Mouse (Mus musculus) gastrocnemius, postnatal 25 days (tissue): ENCODE data around the gene Gpx4. TPM values are rescaled to one million over a fixed set of nuclear protein-coding genes. Genes with fewer than 3 reads are reported as not detected.

ENCODE experiments used
- DNase-seq: peaks from one replicate; pipeline ENCODE4 v3.0.0; 2022
- long read RNA-seq, 2 experiments: library from polyadenylated mRNA; stranded (forward); transcript quantifications; one replicate each; pipeline ENCODE4 v2.0.0; 2021
- total RNA-seq, 2 experiments: library from RNA; stranded (reverse); gene quantifications; 1 replicate in 1 of 2; 2 replicates in 1 of 2; pipeline ENCODE4 v1.2.3; 2021

The Gpx4 gene
- total RNA-seq: 100 to 1,000 TPM; 527 to 618 TPM
- long read RNA-seq, experiment 1, transcript Gpx4-202 (7 exons, 959 nt): major isoform, 880 of 915 reads
- long read RNA-seq, experiment 1, partial matches to known transcripts: 19 of 915 reads
- long read RNA-seq, experiment 1, other reads (novel, unspliced or antisense): 12 of 915 reads
- long read RNA-seq, experiment 2, transcript Gpx4-202 (7 exons, 959 nt): major isoform, 761 of 786 reads
- long read RNA-seq, experiment 2, partial matches to known transcripts: 11 of 786 reads
- long read RNA-seq, experiment 2, other reads (novel, unspliced or antisense): 9 of 786 reads

DNA sequence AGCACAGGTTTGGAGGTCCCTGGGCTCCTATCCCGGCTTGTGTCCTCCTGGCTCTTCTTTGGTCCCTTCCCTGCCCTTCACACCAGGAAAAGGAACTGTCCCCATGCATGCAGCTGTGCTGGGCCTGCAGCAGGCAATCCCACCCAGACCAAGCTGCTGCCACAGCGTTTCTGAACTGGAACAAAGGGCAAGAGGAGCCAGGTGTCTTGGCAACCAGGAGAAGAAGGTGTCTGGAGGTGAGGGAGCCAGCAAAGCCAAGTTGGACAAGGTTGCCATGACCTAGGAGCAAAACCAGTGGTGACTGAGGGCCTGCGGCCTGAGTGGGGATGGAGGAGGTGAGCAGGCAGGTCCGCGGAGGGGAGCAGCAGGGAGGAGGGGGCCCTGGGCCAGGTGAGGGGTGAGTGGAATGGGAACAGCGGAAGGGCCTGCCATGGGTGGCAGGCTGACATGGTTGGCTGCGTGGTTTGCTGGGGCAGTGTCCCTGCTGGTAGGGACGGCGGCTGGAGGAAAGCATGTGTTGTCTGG lies at the start of gene Gpx4:
Gpx4 (plus strand) TSS at position 126 of the 525 bp plus-strand sequence.
- no peak for DNase-seq

DNA sequence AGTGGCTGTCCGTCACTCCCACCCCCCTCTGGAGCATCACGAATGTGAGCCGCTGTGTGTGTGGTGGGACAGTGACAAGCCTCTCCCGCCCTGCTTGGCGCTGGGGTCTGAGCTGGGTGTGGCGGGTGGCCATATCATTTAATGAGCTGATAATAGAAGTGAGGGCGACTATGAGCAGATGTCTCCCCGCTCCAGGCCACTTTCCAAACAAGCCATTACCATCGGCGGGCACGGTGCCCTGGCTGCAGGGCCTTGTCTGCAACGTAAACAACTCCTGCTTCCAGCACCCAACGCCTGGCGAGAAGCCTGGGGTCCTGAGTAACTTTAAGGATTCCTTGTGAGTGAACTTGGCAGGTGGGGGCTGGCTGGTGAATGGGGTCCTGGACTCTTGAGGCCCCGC lies 49.1 kb upstream of the Gpx4 start:
- DNase-seq: no peak

DNA sequence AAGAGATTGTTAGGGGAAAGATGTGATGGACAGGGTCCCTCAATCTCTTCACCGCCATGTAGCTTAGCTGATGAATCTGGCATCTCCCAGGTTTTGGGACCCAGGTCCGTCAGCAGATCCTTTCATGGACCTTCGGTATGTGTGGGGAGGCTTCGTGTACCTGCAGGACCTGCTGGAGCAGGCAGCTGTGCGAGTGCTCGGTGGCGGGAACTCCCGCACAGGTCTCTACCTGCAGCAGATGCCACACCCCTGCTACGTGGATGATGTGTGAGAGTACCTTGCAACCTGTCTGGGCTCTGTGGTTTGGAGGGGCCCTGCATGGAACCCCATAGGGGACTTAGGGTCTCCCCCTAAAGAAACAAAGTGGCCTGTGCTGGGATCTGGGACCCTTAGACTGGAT lies 45.0 kb upstream of the Gpx4 start:
- DNase-seq: no peak

DNA sequence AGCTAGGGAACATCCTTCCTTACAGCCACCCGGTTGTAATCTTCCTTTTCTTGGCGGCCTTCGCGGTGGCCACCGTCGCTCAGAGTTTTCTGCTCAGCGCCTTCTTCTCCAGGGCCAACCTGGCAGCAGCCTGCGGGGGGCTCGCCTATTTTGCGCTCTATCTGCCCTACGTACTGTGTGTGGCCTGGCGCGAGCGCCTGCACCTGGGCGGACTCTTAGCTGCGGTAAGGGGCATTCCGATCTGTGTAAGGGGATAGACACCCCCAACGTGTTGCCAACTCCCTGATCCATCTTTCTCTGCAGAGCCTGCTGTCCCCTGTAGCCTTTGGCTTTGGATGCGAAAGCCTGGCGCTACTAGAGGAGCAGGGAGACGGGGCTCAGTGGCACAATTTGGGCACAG lies 44.1 kb upstream of the Gpx4 start:
- DNase-seq: no peak

DNA sequence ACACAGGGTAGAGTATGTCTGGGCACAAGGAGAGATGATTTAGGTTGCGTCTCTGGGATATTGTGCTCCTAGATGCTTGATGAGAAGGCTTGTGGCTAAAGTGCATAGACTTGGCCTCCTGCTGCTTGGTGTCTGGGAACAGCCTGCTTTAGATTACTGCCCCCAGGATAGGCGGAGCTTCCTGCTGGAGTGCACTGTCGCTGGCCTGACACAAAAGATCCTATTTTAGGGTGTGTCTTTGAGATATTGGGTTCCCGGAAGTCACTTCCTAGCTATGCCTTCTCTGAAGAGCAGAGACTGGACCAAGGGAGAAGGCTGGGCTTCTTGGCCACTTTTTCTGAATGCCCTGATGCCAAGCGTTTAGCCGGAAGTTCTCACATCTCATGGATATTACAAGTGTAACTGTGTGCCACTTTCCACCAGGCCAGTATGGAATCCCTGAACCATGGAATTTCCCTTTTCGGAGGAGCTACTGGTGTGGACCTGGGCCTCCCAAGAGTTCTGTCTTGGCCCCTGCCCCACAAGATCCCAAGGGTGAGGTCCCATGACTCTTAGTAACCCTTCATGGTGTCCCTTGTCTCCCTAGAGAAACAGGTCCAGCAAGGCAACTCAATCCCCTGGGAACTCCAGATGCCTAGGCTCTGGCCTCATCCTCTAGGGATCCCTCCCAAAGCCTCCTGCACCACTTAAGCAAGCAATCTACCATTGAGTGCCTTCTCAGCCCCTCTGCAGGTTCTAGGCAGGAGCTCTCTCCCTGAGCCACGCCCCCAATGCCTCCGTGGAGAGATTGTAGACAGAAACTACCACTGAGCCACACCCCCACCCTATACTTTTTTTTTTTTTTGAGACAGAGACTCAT lies 43.4 kb upstream of the Gpx4 start:
- no peak for DNase-seq

DNA sequence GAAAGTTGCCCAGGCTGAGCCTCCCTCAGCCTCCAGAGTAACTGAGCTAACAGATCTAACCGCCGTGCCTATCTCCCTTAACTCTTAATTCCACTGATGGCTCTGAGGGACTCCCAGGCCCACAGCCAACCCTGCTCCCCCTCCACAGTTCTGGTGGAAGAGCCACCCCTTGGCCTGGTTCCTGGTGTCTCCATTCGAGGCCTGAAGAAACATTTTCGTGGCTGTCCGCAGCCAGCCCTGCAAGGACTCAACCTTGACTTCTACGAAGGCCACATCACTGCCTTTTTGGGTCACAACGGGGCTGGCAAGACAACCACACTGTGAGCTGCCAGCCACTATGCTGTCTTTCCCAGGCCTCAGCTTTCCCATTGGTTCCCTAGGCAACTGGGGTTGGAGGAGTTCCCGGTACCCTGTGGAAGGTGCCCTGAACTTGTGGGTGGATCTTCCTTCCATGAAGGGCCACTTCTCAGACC lies 42.7 kb upstream of the Gpx4 start:
- DNase-seq: no peak

DNA sequence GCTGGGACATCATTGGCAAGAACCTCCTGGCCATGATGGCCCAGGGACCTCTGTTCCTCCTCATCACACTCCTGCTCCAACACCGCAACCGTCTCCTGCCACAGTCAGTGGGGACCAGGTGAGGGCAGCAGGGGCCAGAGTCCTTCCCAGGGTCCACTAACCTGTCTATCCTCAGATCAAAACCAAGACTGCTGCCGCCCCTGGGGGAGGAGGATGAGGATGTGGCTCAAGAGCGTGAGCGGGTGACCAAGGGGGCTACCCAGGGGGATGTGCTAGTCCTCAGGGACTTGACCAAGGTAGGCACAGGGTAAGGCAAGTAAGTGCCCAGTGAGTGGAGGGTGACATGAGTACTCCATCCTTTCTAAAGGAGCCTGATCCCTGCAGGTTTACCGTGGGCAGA lies 35.2 kb upstream of the Gpx4 start:
- no peak for DNase-seq

DNA sequence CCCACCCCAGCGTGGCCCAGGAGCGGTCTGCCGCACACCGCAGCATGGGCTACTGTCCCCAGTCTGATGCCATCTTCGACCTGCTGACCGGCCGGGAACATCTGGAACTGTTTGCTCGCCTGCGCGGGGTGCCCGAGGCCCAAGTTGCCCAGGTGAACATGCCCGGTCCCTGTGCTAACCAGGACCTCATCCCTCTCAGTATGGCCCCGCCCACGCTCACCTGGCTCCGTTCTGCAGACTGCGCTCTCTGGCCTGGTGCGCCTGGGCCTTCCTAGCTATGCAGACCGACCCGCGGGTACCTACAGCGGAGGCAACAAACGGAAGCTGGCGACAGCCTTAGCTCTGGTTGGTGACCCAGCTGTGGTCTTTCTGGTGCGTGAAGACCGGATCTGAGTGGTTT lies 33.4 kb upstream of the Gpx4 start:
- DNase-seq: no peak

DNA sequence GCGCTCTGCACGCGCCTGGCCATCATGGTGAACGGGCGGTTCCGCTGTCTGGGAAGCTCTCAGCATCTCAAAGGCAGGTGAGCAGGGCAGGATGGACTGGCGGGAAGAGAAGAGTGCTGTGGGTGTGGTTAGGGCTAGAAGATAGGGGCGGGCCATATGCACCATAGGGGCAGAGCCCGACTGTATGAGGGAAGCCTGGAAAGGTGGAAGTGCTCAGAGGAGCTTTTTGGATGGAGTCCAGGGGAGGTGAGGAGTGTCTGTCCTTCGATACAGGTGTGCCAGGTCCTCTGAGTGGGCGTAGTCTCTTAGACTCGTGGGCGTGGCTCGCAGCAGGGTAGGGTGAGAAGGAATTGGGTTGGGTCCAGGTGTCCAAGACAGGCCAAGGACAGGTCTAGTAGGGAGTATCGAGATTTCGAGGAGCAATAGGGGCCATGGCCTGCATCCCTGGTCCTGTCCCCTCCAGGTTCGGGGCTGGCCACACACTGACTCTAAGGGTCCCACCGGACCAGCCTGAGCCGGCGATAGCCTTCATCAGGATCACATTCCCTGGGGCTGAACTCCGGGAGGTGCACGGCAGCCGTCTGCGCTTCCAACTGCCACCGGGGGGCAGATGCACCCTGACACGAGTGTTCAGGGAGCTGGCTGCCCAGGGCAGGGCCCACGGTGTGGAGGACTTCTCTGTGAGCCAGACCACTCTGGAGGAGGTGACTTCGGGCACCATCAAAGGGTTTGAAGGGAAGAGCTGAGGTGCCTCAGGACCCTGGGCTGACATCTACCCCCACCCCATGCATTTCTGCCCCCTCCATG lies 32.3 kb upstream of the Gpx4 start:
- no peak for DNase-seq

DNA sequence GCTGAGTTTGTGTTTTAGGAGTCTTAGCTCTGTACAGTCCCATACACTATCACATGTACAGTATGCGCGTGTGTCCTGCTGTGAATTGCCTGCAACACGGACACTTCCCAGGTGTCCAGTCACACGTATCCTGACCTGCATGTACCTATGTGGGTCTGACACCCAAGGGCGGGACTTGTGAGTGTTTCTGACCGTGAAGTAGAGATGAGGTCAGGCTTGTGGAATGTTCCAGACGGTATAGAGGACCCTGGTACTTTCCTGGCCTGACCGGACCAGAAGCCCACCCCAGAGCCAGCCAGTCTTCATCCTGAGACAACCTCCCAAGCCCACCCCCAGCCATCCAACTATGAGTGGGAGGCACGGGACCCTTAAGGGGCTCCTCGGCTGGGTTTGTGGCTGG lies 31.4 kb upstream of the Gpx4 start:
- no peak for DNase-seq

DNA sequence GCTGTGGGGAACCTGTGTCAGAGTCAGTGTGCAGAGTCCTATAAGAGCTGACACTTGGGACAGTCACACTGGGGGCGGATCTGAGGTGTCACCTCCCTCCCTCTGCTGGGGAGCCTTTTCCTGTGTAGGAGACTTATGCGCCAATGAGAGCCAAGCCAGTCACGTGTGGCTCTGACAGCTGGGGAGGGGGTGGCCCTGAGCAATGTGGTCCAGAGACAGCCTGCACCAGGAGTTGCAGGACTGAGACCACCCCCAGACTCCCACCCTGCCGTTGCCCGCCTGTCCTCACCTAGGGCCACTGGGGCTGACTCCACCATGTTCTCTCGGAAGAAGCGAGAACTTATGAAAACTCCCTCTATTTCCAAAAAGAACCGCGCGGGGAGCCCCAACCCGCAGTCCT lies 30.5 kb upstream of the Gpx4 start, which contains the start of gene Arhgap45:
Arhgap45 (plus strand) TSS at position 143 of the 400 bp plus-strand sequence.
- peak; percentile 55 for DNase-seq

DNA sequence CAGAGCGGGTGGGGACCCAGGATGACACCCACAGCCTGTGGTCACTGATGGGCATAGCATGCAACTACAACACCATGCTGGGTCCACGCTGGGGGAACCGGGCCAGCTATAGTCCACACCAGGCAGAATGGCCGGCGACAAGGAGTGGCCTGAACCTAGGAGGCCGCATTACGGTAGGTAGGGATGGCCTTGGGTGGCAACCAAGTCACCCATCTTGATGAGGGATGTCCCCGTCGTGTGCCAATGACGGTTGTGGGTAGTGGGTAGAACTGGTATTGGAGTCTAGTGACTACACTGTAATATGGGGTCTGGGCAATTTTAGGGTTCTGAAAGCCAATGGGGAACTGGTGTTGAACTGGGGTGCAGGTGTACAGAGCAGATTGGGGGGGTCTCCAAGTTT lies 30.0 kb upstream of the Gpx4 start:
- DNase-seq: no peak

DNA sequence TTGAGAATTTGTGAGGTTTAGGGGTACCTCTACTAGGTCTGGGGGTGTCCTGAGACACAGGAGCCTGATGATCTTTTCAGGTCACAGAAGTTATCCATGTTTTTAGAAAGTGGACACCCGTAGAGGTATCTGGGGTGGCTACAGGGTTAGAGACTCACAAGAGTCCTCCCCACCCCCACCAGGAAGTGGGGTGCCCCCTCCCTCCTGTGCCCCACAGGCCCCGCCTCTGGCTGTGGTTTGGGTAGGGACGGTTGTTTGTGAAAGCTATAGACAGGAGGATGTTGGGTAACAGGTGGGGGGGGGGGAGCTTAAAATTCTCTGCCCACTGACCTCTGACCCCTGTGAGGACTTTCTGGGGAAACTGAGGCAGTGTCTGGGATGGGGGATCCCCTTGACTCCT lies 29.6 kb upstream of the Gpx4 start:
- DNase-seq: peak; percentile 72

DNA sequence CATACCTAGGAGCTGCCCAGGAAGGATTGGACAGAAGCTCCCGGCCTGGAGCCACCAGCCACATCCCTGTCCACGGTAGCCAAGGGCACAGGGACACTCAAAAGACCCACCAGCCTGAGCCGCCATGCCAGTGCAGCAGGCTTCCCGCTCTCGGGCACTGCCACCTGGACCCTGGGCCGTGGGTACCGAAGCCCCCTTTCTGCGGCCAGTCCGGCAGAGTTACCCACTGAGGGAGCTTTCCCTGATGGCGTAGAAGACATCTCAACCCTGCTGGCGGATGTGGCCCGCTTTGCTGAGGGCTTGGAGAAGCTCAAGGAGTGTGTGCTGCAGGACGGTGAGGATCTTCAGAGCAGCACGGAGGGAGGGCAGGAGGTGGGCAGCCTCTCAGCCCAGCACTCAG lies 29.2 kb upstream of the Gpx4 start:
- no peak for DNase-seq

DNA sequence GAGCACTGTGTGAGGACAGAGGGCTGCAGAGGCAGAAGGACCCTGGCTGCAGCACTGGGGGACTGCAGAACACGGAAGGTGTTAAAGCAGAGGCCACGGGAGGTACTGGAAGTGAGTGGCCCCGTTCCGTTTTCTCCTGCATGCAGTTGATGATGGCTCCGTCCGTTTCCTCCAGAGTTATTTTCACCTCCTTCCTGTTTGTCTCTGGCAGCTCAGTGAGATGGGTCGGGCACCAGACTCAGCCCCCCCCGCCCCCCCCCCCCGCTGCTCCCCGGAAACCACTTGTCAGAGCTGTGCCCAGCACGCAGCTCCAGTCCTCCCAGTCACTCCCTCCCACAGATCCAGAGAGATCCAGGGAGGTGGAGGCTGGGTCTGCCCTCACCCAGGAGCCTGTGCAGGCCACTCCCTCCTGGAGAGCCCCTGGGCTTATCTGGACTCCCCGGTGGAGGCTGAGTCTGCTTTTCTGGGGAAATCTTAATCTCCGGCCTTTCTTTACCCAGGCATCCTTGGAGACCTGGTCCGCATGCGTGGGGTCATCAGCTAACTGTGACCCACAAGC lies 28.1 kb upstream of the Gpx4 start:
- no peak for DNase-seq

DNA sequence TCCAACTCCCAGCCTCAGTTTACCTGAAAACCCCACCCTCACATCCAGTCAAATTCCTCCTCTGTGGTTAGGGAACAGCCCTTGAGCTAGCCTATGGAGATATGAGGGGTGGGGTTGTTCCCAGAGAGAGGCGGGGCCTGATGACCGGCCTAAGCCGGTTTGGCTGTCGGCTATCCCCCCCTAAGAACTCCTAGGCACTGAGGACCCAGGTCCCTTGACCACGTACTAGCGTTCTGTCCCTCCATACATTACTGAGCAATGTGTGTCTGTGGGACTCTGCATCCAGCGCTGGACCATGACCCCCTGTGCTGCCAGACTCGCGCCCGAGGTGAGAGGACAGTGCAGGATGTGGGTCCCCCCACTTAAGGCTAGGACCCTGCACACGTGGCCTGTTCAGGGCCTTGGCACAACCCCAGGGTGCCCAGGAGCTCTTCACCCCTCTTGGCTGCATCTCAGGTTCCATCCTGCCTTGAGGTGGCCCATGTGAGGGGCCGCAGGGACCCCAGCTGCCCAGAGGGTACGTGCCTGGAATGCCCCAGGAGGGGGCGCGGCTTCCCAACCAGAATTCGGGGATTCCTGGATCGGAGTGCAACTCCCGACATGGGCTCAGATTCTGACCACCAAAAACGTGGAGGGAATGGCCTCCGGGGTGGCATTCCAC lies 27.4 kb upstream of the Gpx4 start:
- DNase-seq: no peak

DNA sequence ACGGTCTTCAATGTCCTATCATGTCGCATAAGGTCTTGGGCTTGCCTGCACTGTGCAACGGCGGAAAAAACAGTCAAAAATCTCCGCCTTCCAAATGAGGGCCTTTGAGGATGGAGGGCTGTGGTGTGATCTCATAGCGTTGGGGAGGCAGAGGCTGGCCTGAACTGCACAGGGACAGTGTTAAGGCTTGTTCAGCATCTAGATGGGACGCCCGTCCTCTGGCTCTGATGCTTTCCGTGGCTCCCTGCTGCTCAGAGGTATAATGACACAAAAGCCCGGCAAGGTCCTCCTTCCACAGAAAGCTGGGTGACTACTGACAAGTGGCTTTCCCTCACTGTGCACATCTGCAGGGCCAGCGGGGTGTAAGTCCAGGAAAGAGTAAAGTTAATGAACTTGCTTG lies 26.8 kb upstream of the Gpx4 start:
- no peak for DNase-seq

DNA sequence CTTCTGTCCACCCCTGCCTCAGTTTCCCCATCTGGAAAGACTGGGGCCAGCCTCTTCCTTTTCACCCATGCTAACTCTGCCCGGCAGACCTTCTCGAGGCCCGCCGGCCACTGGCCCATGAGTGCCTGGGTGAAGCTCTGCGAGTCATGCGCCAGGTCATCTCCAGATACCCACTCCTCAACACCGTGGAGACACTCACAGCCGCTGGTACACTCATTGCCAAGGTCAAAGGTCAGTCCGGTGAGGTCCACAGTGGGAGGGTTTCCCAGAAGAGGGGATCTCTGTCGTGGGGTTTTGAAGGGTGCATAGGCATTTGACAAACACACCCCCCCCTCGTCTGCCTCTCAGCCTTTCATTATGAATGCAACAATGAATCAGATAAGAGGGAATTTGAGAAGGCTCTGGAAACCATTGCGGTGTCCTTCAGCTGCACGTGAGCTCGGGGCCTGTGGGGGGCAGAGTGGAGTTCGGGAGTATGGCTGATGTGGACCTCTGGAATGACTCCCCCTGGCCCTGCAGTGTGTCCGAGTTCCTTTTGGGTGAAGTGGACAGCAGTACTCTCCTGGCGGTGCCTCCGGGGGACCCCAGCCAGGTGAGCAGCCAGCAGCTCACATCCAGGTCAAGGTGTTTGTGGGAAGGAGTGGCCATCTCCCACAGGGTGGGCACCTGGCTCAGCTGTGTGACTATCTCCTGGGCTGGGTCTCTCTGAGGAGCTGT lies 26.2 kb upstream of the Gpx4 start:
- DNase-seq: no peak

DNA sequence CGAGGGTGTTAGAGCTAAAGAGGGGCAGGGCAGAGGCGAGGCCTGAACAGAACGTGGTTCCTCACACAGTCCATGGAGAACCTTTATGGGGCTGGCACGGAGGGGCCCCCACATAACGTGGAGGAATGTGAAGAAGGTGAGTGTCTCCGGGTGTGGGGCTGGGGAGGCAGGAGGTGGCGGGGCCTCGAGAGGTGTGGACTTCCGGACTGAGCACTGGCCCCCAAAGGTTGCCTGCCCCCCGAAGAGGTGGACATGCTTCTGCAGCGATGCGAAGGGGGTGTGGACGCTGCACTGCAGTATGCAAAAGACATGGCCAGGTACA lies 25.7 kb upstream of the Gpx4 start:
- no peak for DNase-seq

DNA sequence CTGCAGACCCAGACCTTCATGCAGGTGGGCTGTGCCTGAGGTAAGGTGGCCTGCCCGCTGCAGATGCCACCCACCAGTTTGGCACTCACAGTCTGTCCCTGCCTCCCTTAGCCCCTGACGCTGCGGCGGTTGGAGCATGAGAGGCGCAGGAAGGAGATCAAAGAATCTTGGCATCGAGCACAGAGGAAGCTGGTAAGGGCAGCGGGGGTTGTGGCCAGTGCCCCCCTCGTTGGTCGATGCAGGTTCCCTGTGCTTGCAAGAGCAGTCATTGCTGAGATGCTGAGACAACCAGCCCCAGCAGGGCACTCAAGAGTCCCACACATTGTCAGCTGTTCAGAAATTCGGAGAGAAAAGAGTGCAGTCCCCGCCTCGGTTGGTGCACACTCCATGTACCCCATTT lies 24.8 kb upstream of the Gpx4 start:
- DNase-seq: no peak

DNA sequence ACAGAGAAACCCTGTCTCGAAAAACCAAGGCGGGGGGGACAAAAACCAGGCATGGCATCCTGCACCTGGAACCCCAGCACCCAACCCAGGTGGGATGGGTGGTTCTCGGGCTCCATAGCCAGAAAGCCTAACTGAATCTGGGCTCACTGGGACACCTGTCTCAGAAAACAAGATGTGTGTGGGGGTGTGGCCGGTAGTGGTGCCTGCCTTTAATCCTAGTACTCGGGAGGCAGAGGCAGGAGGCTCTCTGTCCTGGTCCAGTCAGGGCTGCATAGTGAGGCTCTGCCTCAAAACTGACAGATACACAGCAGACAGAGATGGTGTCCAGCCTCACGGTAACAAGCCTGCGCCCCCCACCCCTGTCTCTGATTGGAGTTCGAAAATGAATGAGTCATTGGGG lies 24.2 kb upstream of the Gpx4 start:
- DNase-seq: no peak
